Mouse (Mus musculus): ENCODE measurements at regions not wholly inside any gene's neighbourhood (a gene's known extent, or its start where the extent isn't known, plus 50 kb on each side); places are given as distances from the start of the nearest gene placed in this dataset.

- Histone ChIP-seq H3ac (ENCODE audit: control insufficient read depth, insufficient read length, low read depth) (no peak overlapping the region), H3K27me3 (ENCODE audit: control insufficient read depth, insufficient read depth, insufficient read length) (no peaks in the 10 kb centered on the region), H3K4me3 (ENCODE audit: insufficient read depth, poor library complexity, severe bottlenecking) (no peak overlapping the region), H3K79me2 (ENCODE audit: control insufficient read depth, insufficient read depth) (no peaks in the 10 kb centered on the region), H3K79me3 (ENCODE audit: low read depth) (no peaks in the 10 kb centered on the region), H3K36me3 (ENCODE audit: control insufficient read depth, insufficient read depth) (no peaks in the 10 kb centered on the region)
- TF ChIP-seq MYOD1 (IDR thresholded peaks at IDR 0.05; ENCODE audit: control insufficient read depth, insufficient read length, low read depth) (no peak), USF1 (IDR thresholded peaks at IDR 0.05; ENCODE audit: low read depth) (no peak), FOSL1 (IDR thresholded peaks at IDR 0.05; ENCODE audit: insufficient read depth, low read length, poor library complexity, severe bottlenecking) (no peak), MAX (IDR thresholded peaks at IDR 0.05) (no peak), CTCF (IDR thresholded peaks at IDR 0.05; ENCODE audit: control insufficient read depth, insufficient read depth, insufficient read length) (no peak), MYOG (IDR thresholded peaks at IDR 0.05; ENCODE audit: control insufficient read depth, extremely low read depth, insufficient read length) (no peak), CEBPB (IDR thresholded peaks at IDR 0.05; ENCODE audit: low read depth) (no peak)
Observed at GRCm38 (mm10) chr11:44272268-44272667, 127.6 kb upstream of the Il12b start.

DNA sequence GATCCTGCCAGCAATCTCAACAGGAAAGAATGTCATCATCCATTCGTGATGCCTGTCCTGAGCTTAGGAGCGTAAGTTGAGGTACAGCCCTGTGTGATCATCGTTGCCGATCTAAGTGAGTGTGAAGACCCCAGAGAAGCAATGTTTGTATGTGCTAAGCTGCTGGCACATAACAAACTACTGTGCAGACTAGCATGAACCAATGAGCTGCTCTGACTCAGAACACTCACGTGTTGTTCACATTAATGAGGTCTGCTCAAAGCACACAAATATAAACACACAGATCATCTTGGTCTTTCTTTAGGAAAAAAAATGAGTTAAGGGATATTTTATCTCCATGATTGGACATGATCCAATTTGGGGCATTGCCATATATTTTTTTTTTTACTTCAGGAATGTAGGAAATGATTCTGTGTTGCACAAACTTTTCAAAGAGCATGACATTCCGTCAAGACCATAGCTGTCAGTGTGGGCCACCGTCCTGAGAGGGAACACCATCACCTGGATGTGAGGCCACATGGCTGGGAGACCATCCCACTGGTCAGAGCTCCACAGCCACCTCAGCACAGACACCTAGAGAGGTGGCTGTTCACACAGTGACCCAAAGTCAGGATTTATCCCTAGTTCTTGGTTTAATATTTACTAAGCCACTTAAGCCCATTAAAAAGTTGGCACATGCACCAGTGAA is 121.2 kb upstream of the Il12b start:
- Histone ChIP-seq H3K36me3 (ENCODE audit: control insufficient read depth, insufficient read depth) (no peaks in the 10 kb centered on the region), H3ac (ENCODE audit: control insufficient read depth, insufficient read length, low read depth) (no peak overlapping the region), H3K4me3 (ENCODE audit: insufficient read depth, poor library complexity, severe bottlenecking) (no peak overlapping the region), H3K79me3 (ENCODE audit: low read depth) (no peaks in the 10 kb centered on the region), H3K79me2 (ENCODE audit: control insufficient read depth, insufficient read depth) (no peaks in the 10 kb centered on the region), H3K27me3 (ENCODE audit: control insufficient read depth, insufficient read depth, insufficient read length) (no peaks in the 10 kb centered on the region)
- no peak for TF ChIP-seq MYOG (IDR thresholded peaks at IDR 0.05; ENCODE audit: control insufficient read depth, extremely low read depth, insufficient read length)
- TF ChIP-seq CTCF (IDR thresholded peaks at IDR 0.05; ENCODE audit: control insufficient read depth, insufficient read depth, insufficient read length): no peak
- no peak for TF ChIP-seq CEBPB (IDR thresholded peaks at IDR 0.05; ENCODE audit: low read depth)
- no peak for TF ChIP-seq MYOD1 (IDR thresholded peaks at IDR 0.05; ENCODE audit: control insufficient read depth, insufficient read length, low read depth)
- no peak for TF ChIP-seq MAX (IDR thresholded peaks at IDR 0.05)
- TF ChIP-seq USF1 (IDR thresholded peaks at IDR 0.05; ENCODE audit: low read depth): no peak
- no peak for TF ChIP-seq FOSL1 (IDR thresholded peaks at IDR 0.05; ENCODE audit: insufficient read depth, low read length, poor library complexity, severe bottlenecking)

GRCm38 (mm10) chr11:44285961-44286360 is 113.9 kb upstream of the Il12b start:
- Histone ChIP-seq H3K36me3 (ENCODE audit: control insufficient read depth, insufficient read depth) (no peaks in the 10 kb centered on the region), H3K79me2 (ENCODE audit: control insufficient read depth, insufficient read depth) (no peaks in the 10 kb centered on the region), H3K79me3 (ENCODE audit: low read depth) (no peaks in the 10 kb centered on the region), H3ac (ENCODE audit: control insufficient read depth, insufficient read length, low read depth) (no peak overlapping the region), H3K27me3 (ENCODE audit: control insufficient read depth, insufficient read depth, insufficient read length) (no peaks in the 10 kb centered on the region), H3K4me3 (ENCODE audit: insufficient read depth, poor library complexity, severe bottlenecking) (no peak overlapping the region)
- TF ChIP-seq FOSL1 (IDR thresholded peaks at IDR 0.05; ENCODE audit: insufficient read depth, low read length, poor library complexity, severe bottlenecking) (no peak), USF1 (IDR thresholded peaks at IDR 0.05; ENCODE audit: low read depth) (no peak), MYOD1 (IDR thresholded peaks at IDR 0.05; ENCODE audit: control insufficient read depth, insufficient read length, low read depth) (no peak), CEBPB (IDR thresholded peaks at IDR 0.05; ENCODE audit: low read depth) (no peak), MAX (IDR thresholded peaks at IDR 0.05) (no peak), MYOG (IDR thresholded peaks at IDR 0.05; ENCODE audit: control insufficient read depth, extremely low read depth, insufficient read length) (no peak), CTCF (IDR thresholded peaks at IDR 0.05; ENCODE audit: control insufficient read depth, insufficient read depth, insufficient read length) (no peak)

GRCm38 (mm10) chr11:44288825-44289224 is 111.0 kb upstream of the Il12b start:
- Histone ChIP-seq H3ac (ENCODE audit: control insufficient read depth, insufficient read length, low read depth) (no peak overlapping the region), H3K79me3 (ENCODE audit: low read depth) (no peaks in the 10 kb centered on the region), H3K4me3 (ENCODE audit: insufficient read depth, poor library complexity, severe bottlenecking) (no peak overlapping the region), H3K36me3 (ENCODE audit: control insufficient read depth, insufficient read depth) (no peaks in the 10 kb centered on the region), H3K27me3 (ENCODE audit: control insufficient read depth, insufficient read depth, insufficient read length) (no peaks in the 10 kb centered on the region), H3K79me2 (ENCODE audit: control insufficient read depth, insufficient read depth) (no peaks in the 10 kb centered on the region)
- TF ChIP-seq CEBPB (IDR thresholded peaks at IDR 0.05; ENCODE audit: low read depth) (no peak), CTCF (IDR thresholded peaks at IDR 0.05; ENCODE audit: control insufficient read depth, insufficient read depth, insufficient read length) (no peak), MAX (IDR thresholded peaks at IDR 0.05) (no peak), MYOD1 (IDR thresholded peaks at IDR 0.05; ENCODE audit: control insufficient read depth, insufficient read length, low read depth) (no peak), MYOG (IDR thresholded peaks at IDR 0.05; ENCODE audit: control insufficient read depth, extremely low read depth, insufficient read length) (no peak), FOSL1 (IDR thresholded peaks at IDR 0.05; ENCODE audit: insufficient read depth, low read length, poor library complexity, severe bottlenecking) (no peak), USF1 (IDR thresholded peaks at IDR 0.05; ENCODE audit: low read depth) (no peak)

DNA sequence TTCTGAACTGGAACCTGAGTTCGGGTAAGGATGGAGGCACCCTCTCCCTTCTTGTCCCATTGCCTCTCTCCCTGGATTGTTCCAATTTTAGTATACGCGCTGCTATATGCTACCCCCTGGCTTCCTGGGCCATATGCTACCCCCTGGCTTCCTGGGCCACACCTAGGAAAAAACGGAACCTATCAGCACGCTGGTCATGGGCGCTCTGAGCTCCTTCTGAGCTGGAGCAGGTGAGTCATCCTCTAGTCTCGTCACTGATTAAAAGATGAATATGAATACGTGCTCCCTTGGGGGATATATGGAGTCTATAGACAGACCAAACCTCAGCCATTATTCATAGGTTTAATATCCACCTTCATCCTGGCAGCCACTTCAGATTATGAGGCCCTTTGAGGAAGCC is 96.1 kb upstream of the Il12b start:
- no peaks in the 10 kb centered on the region for H3K27me3 ChIP-seq (ENCODE audit: control insufficient read depth, insufficient read depth, insufficient read length)
- H3K79me3 ChIP-seq (ENCODE audit: low read depth): no peaks in the 10 kb centered on the region
- TF ChIP-seq CTCF (IDR thresholded peaks at IDR 0.05; ENCODE audit: control insufficient read depth, insufficient read depth, insufficient read length): no peak
- peak; percentile 60 for TF ChIP-seq MAX (IDR thresholded peaks at IDR 0.05)
- TF ChIP-seq CEBPB (IDR thresholded peaks at IDR 0.05; ENCODE audit: low read depth): no peak
- TF ChIP-seq MYOD1 (IDR thresholded peaks at IDR 0.05; ENCODE audit: control insufficient read depth, insufficient read length, low read depth): no peak
- TF ChIP-seq USF1 (IDR thresholded peaks at IDR 0.05; ENCODE audit: low read depth): no peak
- peak; percentile 61 for TF ChIP-seq FOSL1 (IDR thresholded peaks at IDR 0.05; ENCODE audit: insufficient read depth, low read length, poor library complexity, severe bottlenecking)
- no peak for TF ChIP-seq MYOG (IDR thresholded peaks at IDR 0.05; ENCODE audit: control insufficient read depth, extremely low read depth, insufficient read length)

More for the DNA sequence above, 96.1 kb upstream of the Il12b start:
- H3ac ChIP-seq (ENCODE audit: control insufficient read depth, insufficient read length, low read depth): no peak overlapping the region
- no peaks in the 10 kb centered on the region for H3K79me2 ChIP-seq (ENCODE audit: control insufficient read depth, insufficient read depth)
- no peaks in the 10 kb centered on the region for H3K36me3 ChIP-seq (ENCODE audit: control insufficient read depth, insufficient read depth)
- no peak overlapping the region for H3K4me3 ChIP-seq (ENCODE audit: insufficient read depth, poor library complexity, severe bottlenecking)

All from C2C12 (cell line).